Mouse (Mus musculus) spleen, adult 2 months (tissue): Measurements from ENCODE around the gene Chm.

ENCODE experiments used
- CTCF ChIP-seq: fragments of 200-500 bp; IDR thresholded peaks from 2 replicates; pipeline ENCODE4 v1.5.1; 2011; ENCODE audit warnings: mild to moderate bottlenecking, inconsistent platforms; ENCODE audit not compliant: insufficient read depth, insufficient read length, insufficient replicate concordance; ENCODE audit errors: extremely low read depth
- POLR2A ChIP-seq: fragments of 200-500 bp; IDR thresholded peaks from 2 replicates; pipeline ENCODE4 v1.6.1; 2011; ENCODE audit warnings: low read depth, low read length, inconsistent platforms

DNA sequence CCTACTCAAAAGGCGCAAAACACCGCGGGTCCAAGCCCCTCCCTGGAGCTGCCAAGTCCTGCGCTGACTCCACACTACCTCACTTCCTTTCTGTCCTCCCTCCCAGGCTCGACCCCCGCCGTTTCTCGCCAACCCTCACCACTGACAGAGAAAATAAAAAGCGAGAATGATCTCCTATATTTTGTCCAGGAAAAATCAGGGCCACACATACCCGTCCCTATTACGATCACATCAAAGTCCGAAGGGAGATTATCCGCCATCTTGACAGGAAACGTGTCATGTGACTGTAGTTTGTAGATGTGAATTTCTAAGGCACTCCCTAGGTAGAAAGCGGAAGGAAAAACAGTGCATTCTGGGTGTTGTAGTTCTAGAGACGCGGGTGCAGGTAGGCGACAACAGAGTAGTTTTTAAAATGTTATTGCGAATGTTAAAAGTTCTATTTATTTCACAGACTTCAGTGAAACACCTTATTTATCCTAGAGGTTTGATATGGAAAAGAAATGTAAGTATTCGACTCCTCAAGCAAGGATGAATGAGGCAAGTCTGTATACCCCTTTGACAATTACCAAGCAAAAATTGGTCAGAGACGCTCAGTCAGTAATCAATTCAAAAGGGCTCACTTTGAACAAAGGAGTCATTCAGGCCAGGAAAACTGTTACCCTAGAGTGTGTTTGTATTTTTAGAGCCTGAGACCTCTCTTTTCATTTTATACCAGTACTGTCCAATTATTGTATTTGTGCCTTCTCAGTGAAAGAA, at the start of gene Chm:
- TF ChIP-seq CTCF (no peak), POLR2A (no peak)
